Comparison of ENCODE assay signal across 10 mouse cellular contexts in genomic region chr16:56677146-56677545, GRCm38 (mm10). TPM values are rescaled to one million over a fixed set of nuclear protein-coding genes. Genes with fewer than 3 reads are reported as not detected.
A peak's percentile ranks its signal among the peaks of the same experiment; 100 is the strongest.
DNase-seq lines count a peak whose midpoint lies in the region; ATAC-seq and TF ChIP-seq lines count a peak whose summit lies in the region.
"Had no signal": no experiment of that assay in that cellular context is flagged by ENCODE, and none has a peak within 500 bp of the region (broad histone marks: within the 10 kb centered on the region; RNA-seq: fewer than 3 reads in every experiment).

No protein-coding gene starts in this region.

- ATAC-seq in hindbrain, embryonic 13.5 days (ENCODE audit: low FRiP score): peak; percentile 49; the same call in 1 of the 2 replicates
- ATAC-seq in hindbrain, embryonic 12.5 days (ENCODE audit: low FRiP score): no peak

- H3K4me3 ChIP-seq in hindbrain, embryonic 13.5 days: no peak overlapping the region
- no peak overlapping the region for H3K4me3 ChIP-seq in hindbrain, embryonic 12.5 days
- H3K4me3 ChIP-seq in MEL (ENCODE audit: control insufficient read depth in 1 of 2, insufficient read depth in 1 of 2, low read depth in 2 of 2, low read length in 2 of 2): no peak overlapping the region
- H3K4me3 ChIP-seq: lung, embryonic 15.5 days; stomach, embryonic 15.5 days had no signal

- no peak for TF ChIP-seq EP300 in MEL (IDR thresholded peaks at IDR 0.05; ENCODE audit: low read depth in 1 of 2, low read length in 2 of 2)

- TF ChIP-seq POLR2A in MEL (IDR thresholded peaks at IDR 0.05; ENCODE audit: control insufficient read depth in 1 of 2, insufficient read depth in 1 of 2, low read depth in 1 of 2, low read length in 2 of 2, poor library complexity in 1 of 2): no peak

- H3K9ac ChIP-seq in hindbrain, embryonic 13.5 days: no peak overlapping the region
- H3K9ac ChIP-seq in hindbrain, embryonic 12.5 days: no peak overlapping the region
- H3K9ac ChIP-seq in MEL (ENCODE audit: control insufficient read depth, low read depth, low read length, poor library complexity, severe bottlenecking): no peak overlapping the region
- H3K9ac ChIP-seq: lung, embryonic 15.5 days; stomach, embryonic 15.5 days had no signal

- no peaks in the 10 kb centered on the region for H3K27me3 ChIP-seq in hindbrain, embryonic 13.5 days
- H3K27me3 ChIP-seq in hindbrain, embryonic 12.5 days: no peaks in the 10 kb centered on the region
- no peaks in the 10 kb centered on the region for H3K27me3 ChIP-seq in MEL (ENCODE audit: control insufficient read depth in 1 of 2, insufficient read depth in 2 of 2, low read length in 2 of 2)
- H3K27me3 ChIP-seq: lung, embryonic 15.5 days; stomach, embryonic 15.5 days had no signal

- H3K27ac ChIP-seq in hindbrain, embryonic 13.5 days: no peak overlapping the region
- H3K27ac ChIP-seq in hindbrain, embryonic 12.5 days: no peak overlapping the region
- H3K27ac ChIP-seq in MEL (ENCODE audit: control insufficient read depth, low read depth, low read length): no peak overlapping the region
- H3K27ac ChIP-seq: lung, embryonic 15.5 days; stomach, embryonic 15.5 days had no signal

- H3K79me2 ChIP-seq in MEL (ENCODE audit: control insufficient read depth, insufficient read depth, low read length, poor library complexity): no peaks in the 10 kb centered on the region

- no peaks in the 10 kb centered on the region for H3K9me3 ChIP-seq in hindbrain, embryonic 13.5 days
- no peaks in the 10 kb centered on the region for H3K9me3 ChIP-seq in hindbrain, embryonic 12.5 days (replicated peaks)
- H3K9me3 ChIP-seq in MEL (replicated peaks; ENCODE audit: insufficient read depth, low read length): no peaks in the 10 kb centered on the region
- H3K9me3 ChIP-seq: lung, embryonic 15.5 days; stomach, embryonic 15.5 days had no signal

- H3K36me3 ChIP-seq in hindbrain, embryonic 13.5 days: no peaks in the 10 kb centered on the region
- no peaks in the 10 kb centered on the region for H3K36me3 ChIP-seq in hindbrain, embryonic 12.5 days
- no peaks in the 10 kb centered on the region for H3K36me3 ChIP-seq in MEL (ENCODE audit: control insufficient read depth in 1 of 2, insufficient read depth in 2 of 2, low read length in 2 of 2)
- H3K36me3 ChIP-seq: lung, embryonic 15.5 days; stomach, embryonic 15.5 days had no signal

- H3K4me2 ChIP-seq in hindbrain, embryonic 13.5 days: no peak overlapping the region
- no peak overlapping the region for H3K4me2 ChIP-seq in hindbrain, embryonic 12.5 days (replicated peaks)
- H3K4me2 ChIP-seq: lung, embryonic 15.5 days; stomach, embryonic 15.5 days had no signal

- peak; percentile 26 for TF ChIP-seq RAD21 in MEL (IDR thresholded peaks at IDR 0.05; ENCODE audit: low read depth, low read length)

- DNase-seq in MEL (ENCODE audit: low read depth, low spot score): no peak
- DNase-seq in brain, embryonic 18.5 days (ENCODE audit: low read depth, low spot score): peak; percentile 22
- DNase-seq in kidney, postnatal 10 days: peak; percentile 22
- DNase-seq in retina, embryonic 14.5 days (ENCODE audit: low spot score): peak; percentile 52
- DNase-seq in urinary bladder, adult 18-20 months (ENCODE audit: low spot score in 2 of 2): no peak
- no peak for DNase-seq in urinary bladder, postnatal 10 days (ENCODE audit: low spot score)

- 71% methylated on average over 4 of the region's 4 CpGs for WGBS in hindbrain, embryonic 13.5 days
- 80% methylated on average over 4 of the region's 4 CpGs for WGBS in hindbrain, embryonic 12.5 days

- TF ChIP-seq CTCF in MEL (IDR thresholded peaks at IDR 0.05 in 2 of 3, conservative IDR thresholded peaks at IDR 0.05 in 1 of 3; ENCODE audit: control insufficient read depth in 1 of 3, insufficient read depth in 1 of 3, low read depth in 2 of 3, low read length in 3 of 3, poor library complexity in 1 of 3, severe bottlenecking in 1 of 3): peak in 1 of 3 experiments; percentile 32; a peak in 2 of 6 replicates

- H3K4me1 ChIP-seq in hindbrain, embryonic 13.5 days (replicated peaks): no peaks in the 10 kb centered on the region
- H3K4me1 ChIP-seq in hindbrain, embryonic 12.5 days: no peaks in the 10 kb centered on the region
- H3K4me1 ChIP-seq in MEL (ENCODE audit: control insufficient read depth in 1 of 2, insufficient read depth in 2 of 2, low read length in 2 of 2): no peaks in the 10 kb centered on the region
- H3K4me1 ChIP-seq: stomach, embryonic 15.5 days had no signal

TF ChIP-seq in MEL, 35 proteins besides CTCF, POLR2A, EP300 and RAD21:
- TF ChIP-seq CHD1 (IDR thresholded peaks at IDR 0.05; ENCODE audit: low read depth, low read length) (no peak), SMC3 (IDR thresholded peaks at IDR 0.05; ENCODE audit: low read depth, low read length) (peak; percentile 41), ZC3H11A (IDR thresholded peaks at IDR 0.05; ENCODE audit: low read depth, low read length) (peak; percentile 18; the same call in 1 of the 2 replicates)
TF ChIP-seq in MEL: peak in this region for 2.

RNA-seq across cellular contexts. Expression of gene Tfg, which starts 40.1 kb away (rescaled TPM):
- 153 and 157 TPM in 2 replicates for polyA plus RNA-seq in hindbrain, embryonic 13.5 days (2015; fragmentation: Nextera tagmentation; extraction: Ambion mirVana)
- 163 and 172 TPM in 2 replicates for polyA plus RNA-seq in hindbrain, embryonic 12.5 days (2016; fragmentation: Nextera tagmentation; extraction: Ambion mirVana)
- 50.9 and 52.2 TPM in 2 replicates for total RNA-seq in MEL (2012; rRNA removed)
- 100 to 1,000 TPM in 1 of 2 experiments, not detected in 1; 113 TPM for polyA plus RNA-seq in MEL (2012; ENCODE audit: insufficient read depth in 1 of 2, insufficient read length in 2 of 2, low read depth in 1 of 2, low replicate concordance in 2 of 2, missing spikeins in 1 of 2)

Comparison
In these comparisons a context has a peak if more than half of its experiments do, and no peak if none do; other contexts are left out.
1. DNase-seq: peak in brain, embryonic 18.5 days (single experiment), kidney, postnatal 10 days (single experiment) and retina, embryonic 14.5 days (single experiment); none in MEL (single experiment), urinary bladder, adult 18-20 months (0 of 2) and urinary bladder, postnatal 10 days (single experiment).